Mouse (Mus musculus) lung, postnatal 0 days (tissue): ENCODE results near the gene Fcmr. TPM values are rescaled to one million over a fixed set of nuclear protein-coding genes. Genes with fewer than 3 reads are reported as not detected.
A peak's percentile ranks its signal among the peaks of the same experiment; 100 is the strongest.

ENCODE experiments used
- ATAC-seq: fragments of 200-750 bp; cut with Nextera tagmentation; 2 replicates; pipeline ENCODE4 v1.8.0; 2017; ENCODE audit warnings: moderate library complexity
- DNase-seq: peaks from one replicate; pipeline ENCODE4 v3.0.0-alpha.2; 2016; ENCODE audit warnings: low spot score
- H3K27ac ChIP-seq: fragments of 300-500 bp; sonication (generic); 2 replicates; pipeline ENCODE4 v1.5.1; 2014; ENCODE audit warnings: antibody characterized with exemption, mild to moderate bottlenecking, low read length, mixed read lengths
- H3K27me3 ChIP-seq: fragments of 300-500 bp; sonication (generic); replicated peaks from 2 replicates; pipeline ENCODE4 v1.6.1; 2014; ENCODE audit warnings: low read length, mixed read lengths; ENCODE audit not compliant: insufficient read depth
- H3K36me3 ChIP-seq: fragments of 300-500 bp; sonication (generic); 2 replicates; pipeline ENCODE4 v1.6.1; 2014; ENCODE audit warnings: low read length, mixed read lengths; ENCODE audit not compliant: insufficient read depth
- H3K4me1 ChIP-seq: fragments of 300-500 bp; sonication (generic); 2 replicates; pipeline ENCODE4 v1.6.1; 2014; ENCODE audit warnings: antibody characterized with exemption, low read depth, low read length, mixed read lengths; ENCODE audit not compliant: insufficient read depth
- H3K4me2 ChIP-seq: fragments of 300-500 bp; sonication (generic); replicated peaks from 2 replicates; pipeline ENCODE4 v1.6.1; 2014; ENCODE audit warnings: low read depth, mild to moderate bottlenecking, low read length, moderate library complexity, mixed read lengths
- H3K4me3 ChIP-seq: fragments of 300-500 bp; sonication (generic); 2 replicates; pipeline ENCODE4 v1.5.1; 2014; ENCODE audit warnings: low read depth, low read length
- H3K9ac ChIP-seq: fragments of 300-500 bp; sonication (generic); replicated peaks from 2 replicates; pipeline ENCODE4 v1.6.1; 2014; ENCODE audit warnings: low read depth, mild to moderate bottlenecking
- H3K9me3 ChIP-seq: fragments of 300-500 bp; sonication (generic); 2 replicates; pipeline ENCODE4 v1.6.1; 2016; ENCODE audit warnings: low read length, mixed read lengths
- CTCF ChIP-seq: IDR thresholded peaks from 2 replicates; pipeline ENCODE4 v1.5.1; 2016; ENCODE audit warnings: antibody characterized with exemption, mild to moderate bottlenecking
- EP300 ChIP-seq: IDR thresholded peaks from 2 replicates; pipeline ENCODE4 v1.6.1; 2016; ENCODE audit warnings: antibody characterized with exemption, mild to moderate bottlenecking, control low read depth
- WGBS: fragments of 180-500 bp; shearing (Covaris S2); extraction: QIAGEN DNeasy Blood & Tissue Kit; methylation state at CpG from one replicate; pipeline ENCODE4 v1.1.7; 2014; 5-methylcytosine and 5-hydroxymethylcytosine counted together
- polyA plus RNA-seq: library from polyadenylated mRNA; unstranded; fragments of >200 nt; fragmentation: Nextera tagmentation; extraction: Ambion mirVana; gene quantifications from 2 replicates; pipeline ENCODE4 v1.2.1, GENCODE M21; 2015

Gene Fcmr
- polyA plus RNA-seq, 1 experiment from 2014 or later, result 0.37 TPM

DNA sequence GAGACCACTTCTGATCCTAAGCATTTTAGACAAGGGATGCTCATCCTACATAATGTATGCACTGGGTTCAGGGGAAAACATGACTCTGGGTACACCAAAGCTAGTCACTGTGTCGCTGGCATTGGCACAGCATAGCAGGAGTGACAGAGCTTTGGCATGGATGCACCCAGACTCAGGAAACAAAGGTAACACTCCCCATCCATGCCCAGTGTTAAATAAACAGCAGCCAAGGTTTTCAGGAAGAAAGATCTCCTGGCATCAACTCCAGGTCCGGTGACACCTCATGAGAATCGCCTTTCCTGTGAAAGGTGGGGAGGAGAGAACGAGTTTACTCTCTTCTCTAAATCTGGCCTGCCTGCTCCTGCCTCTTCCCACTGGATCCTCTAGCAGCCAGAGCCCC is 36.8 kb upstream of the Fcmr start:
- no peaks in the 10 kb centered on the region for H3K27me3 ChIP-seq
- 62% methylated on average over 4 of the region's 4 CpGs for WGBS
- ATAC-seq, result no peak
- H3K4me2 ChIP-seq, result no peak overlapping the region
- H3K36me3 ChIP-seq, result no peaks in the 10 kb centered on the region
- H3K4me3 ChIP-seq, result no peak overlapping the region
- H3K9ac ChIP-seq, result no peak overlapping the region
- H3K9me3 ChIP-seq, result no peaks in the 10 kb centered on the region
- no peaks in the 10 kb centered on the region for H3K4me1 ChIP-seq
- H3K27ac ChIP-seq, result no peak overlapping the region
- no peak for DNase-seq
- TF ChIP-seq EP300, result no peak
- TF ChIP-seq CTCF, result no peak

DNA sequence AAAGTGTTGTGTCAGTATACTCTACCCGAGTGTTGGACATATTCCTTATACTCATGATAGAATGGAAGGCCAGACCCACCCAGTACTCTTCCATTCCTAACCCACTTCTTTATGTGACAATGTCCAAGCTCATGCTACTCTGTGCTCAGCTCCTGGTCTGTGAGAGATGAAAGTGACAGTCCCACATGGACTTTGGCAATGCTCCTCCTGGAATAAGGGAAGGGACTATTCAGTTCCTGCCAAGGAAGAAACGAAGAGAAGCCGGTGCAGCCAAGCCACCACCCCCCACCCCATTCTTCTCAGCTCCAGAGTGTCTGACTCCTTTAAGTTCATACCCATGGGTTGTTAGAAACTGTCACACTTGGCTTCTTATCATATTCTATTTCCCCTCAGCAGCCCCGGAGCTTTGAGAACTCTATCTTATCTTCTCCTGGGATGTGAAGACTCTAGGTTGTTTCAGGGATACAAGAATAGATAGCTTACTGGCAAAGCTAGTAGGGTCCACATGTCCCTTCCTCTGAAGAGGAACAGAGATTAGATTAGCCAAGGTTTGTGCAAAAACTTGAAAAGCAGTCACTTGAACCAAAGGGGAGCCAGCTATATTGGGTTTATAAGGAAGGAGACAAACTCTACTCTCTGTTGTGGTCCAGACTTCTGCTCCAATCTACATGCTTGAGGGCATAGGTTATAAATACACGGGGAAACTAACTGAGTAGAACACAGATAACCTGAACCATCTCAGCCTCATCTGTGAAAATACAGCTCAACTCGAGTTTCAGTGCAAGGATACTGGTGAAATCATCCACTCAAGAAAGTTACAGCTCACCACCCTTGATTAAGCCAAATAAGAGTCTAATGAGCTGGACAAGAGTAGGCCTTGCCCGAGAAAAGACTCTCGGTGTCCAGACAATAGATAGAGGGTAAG is 35.3 kb upstream of the Fcmr start:
- Histone ChIP-seq H3K4me2 (no peak overlapping the region), H3K27me3 (no peaks in the 10 kb centered on the region), H3K9me3 (no peaks in the 10 kb centered on the region), H3K4me3 (no peak overlapping the region), H3K27ac (no peak overlapping the region), H3K9ac (no peak overlapping the region), H3K4me1 (no peaks in the 10 kb centered on the region), H3K36me3 (no peaks in the 10 kb centered on the region)
- TF ChIP-seq EP300, result no peak
- no peak for TF ChIP-seq CTCF
- ATAC-seq (no peak), DNase-seq (no peak)
- 65% methylated on average over 8 of the region's 8 CpGs for WGBS

DNA sequence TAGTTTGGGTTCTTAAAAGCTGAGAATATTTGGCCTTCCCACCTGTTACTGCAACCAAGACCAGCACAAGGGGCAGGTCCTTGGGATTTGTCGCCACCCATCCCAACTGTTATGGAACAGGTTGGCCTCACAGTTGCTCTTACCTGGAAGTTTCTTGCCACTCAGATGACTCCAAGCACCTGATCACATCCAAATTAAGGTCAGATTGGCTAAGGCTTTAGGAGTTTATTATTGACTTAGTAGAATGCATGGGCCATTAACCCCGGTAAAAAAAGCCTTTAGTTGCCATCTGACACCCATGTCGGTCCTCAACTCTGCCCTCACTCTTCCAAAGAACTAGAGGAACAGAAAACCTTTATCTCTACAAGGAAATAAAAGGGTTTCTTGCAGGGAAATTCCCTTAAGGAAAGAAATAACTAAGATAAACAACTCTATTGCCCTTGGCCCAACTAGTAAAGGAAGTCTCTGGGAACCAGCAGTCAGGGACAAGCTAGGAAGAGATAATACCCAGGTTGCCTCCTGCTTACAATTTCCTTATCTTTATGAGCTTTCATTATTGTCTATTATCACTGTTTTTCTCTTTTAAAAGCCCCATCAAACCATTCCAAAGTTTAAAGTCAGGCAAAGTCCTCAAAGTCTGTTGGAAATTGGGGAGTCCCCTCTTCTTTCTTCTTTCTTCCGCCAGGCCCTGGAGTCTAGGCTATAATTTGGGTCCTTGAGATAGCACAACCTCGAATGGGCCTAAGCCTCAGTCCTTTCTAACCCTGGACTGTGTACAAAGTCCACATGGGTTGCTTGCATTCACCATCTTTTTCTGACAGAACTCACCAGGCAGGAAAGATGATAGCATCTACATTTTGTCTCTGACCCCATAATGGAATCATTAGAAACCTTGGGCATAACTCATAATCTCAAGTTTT is 33.0 kb upstream of the Fcmr start:
- ATAC-seq (no peak), DNase-seq (no peak)
- H3K4me1 ChIP-seq, result no peaks in the 10 kb centered on the region
- H3K4me3 ChIP-seq, result no peak overlapping the region
- H3K9me3 ChIP-seq, result no peaks in the 10 kb centered on the region
- H3K9ac ChIP-seq, result no peak overlapping the region
- no peak overlapping the region for H3K4me2 ChIP-seq
- WGBS, result 65% methylated on average over 5 of the region's 5 CpGs
- no peaks in the 10 kb centered on the region for H3K27me3 ChIP-seq
- TF ChIP-seq CTCF, result no peak
- TF ChIP-seq EP300, result no peak
- no peak overlapping the region for H3K27ac ChIP-seq
- no peaks in the 10 kb centered on the region for H3K36me3 ChIP-seq

DNA sequence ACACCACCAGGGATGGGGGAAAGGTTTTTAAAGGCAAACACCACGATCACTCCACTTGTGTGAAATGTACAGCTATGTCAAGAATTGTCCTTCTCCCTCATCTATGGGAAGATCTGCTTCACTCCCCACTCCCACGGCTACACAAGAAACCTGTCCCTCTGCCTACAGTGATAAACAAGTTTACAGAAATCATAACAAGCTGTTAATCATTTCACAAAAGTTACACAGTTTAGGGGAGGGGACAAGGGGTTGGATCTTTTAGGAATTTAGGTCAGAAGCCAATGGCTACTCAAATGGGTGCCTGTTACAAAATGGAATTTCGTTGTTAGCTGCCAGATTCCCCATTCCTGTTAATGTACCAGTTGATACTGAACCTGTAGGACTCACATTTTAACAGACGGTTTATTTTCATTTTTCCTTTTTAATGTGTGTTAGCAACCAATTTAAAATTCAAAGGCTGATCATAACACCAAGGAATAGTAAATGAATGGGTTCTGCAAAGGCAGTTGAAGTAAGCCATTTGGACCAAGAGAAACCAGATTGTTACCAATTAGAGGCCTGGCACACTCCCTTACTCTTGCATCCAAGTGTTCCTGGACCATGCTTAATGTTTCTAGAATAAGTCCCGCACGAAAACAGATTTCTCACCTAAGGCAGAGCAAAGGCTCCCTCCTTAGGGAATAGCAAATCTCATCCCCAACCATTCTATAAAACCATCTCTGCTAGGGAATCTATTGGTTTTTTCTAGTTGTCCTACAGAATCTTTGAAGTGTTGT is 30.1 kb upstream of the Fcmr start:
- WGBS, result 83% methylated on average over 6 of the region's 6 CpGs

DNA sequence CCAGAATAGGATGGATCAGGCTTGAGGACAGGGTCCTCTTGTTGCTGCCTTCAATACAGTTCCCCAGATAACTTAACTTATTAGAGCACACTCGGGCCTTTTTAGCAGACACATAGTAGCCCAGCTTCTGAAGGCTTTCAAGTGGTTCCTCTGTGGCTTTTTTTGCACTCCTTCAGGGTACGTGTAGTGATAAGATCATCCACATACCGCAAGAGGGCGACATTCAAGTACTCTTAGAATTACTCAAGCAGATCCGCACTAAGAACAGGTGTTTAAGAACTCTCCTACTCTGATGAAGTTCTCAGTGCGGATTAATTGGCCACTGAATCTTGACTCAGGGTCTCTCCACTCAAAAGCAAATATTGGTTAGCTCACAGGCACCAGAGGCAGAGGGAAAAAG is 27.2 kb upstream of the Fcmr start:
- H3K27me3 ChIP-seq, result no peaks in the 10 kb centered on the region
- peak; percentile 60 for TF ChIP-seq CTCF
- peak; percentile 45; the same call in 1 of the 2 replicates for TF ChIP-seq EP300
- H3K4me3 ChIP-seq, result no peak overlapping the region
- no peak overlapping the region for H3K9ac ChIP-seq
- no peaks in the 10 kb centered on the region for H3K4me1 ChIP-seq
- H3K27ac ChIP-seq, result no peak overlapping the region
- peak; percentile 47; the same call in 1 of the 2 replicates for ATAC-seq
- no peaks in the 10 kb centered on the region for H3K9me3 ChIP-seq
- H3K36me3 ChIP-seq, result no peaks in the 10 kb centered on the region
- 33% methylated on average over 6 of the region's 6 CpGs for WGBS
- H3K4me2 ChIP-seq, result no peak overlapping the region
- peak; percentile 69 for DNase-seq

More for the DNA sequence above, 30.1 kb upstream of the Fcmr start:
- Histone ChIP-seq H3K27ac (no peak overlapping the region), H3K36me3 (no peaks in the 10 kb centered on the region), H3K4me2 (no peak overlapping the region), H3K27me3 (no peaks in the 10 kb centered on the region), H3K9ac (no peak overlapping the region), H3K9me3 (no peaks in the 10 kb centered on the region), H3K4me3 (no peak overlapping the region), H3K4me1 (no peaks in the 10 kb centered on the region)
- no peak for DNase-seq
- TF ChIP-seq CTCF (no peak), EP300 (no peak)
- ATAC-seq, result no peak
